Mouse (Mus musculus): ENCODE measurements around the gene Lif. TPM values are rescaled to one million over a fixed set of nuclear protein-coding genes. Genes with fewer than 3 reads are reported as not detected.
A peak's percentile ranks its signal among the peaks of the same experiment; 100 is the strongest.

Gene Lif
- total RNA-seq, 2 experiments from 2014 or later, result 0.47 to 0.77 TPM

DNA sequence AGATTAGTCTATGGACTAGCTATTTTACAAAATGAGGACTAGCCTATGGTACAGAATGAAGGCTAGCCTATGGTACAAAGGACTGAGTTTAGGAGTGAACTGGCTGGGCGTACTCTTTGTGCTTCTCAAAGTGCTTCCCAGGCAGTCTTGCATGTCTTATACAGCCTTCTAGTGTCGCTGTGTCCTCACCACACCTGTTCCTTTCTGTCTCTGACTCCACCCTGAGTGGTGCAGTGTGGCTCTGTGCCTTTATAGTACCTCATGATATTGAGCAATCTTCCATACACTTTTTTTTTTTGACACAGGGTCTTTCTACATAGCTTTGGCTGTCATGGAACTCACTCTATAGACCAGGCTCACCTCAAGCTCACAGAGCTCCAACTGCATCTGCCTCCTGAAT, 25.9 kb upstream of the Lif start:
- DNase-seq, result no peak

DNA sequence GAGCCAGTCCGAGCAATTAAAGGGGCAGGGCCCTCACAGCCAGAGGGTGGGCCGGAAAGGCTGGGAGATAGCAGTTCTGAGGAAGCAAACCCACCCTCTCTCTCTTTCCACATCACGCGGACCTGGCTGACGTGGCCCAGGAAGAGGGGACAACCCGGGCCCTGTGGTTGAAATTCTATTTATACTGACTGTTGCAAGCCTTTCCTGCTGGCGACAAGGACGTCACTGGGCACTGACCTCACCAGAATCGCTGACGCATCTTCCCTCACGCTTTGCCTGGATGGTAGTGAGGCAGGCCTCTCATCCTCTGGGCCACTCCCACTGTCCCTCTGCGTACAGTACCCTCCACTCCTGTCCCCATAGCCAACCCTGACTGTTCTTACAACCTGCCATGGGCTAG, 24.7 kb upstream of the Lif start:
- DNase-seq, result no peak

DNA sequence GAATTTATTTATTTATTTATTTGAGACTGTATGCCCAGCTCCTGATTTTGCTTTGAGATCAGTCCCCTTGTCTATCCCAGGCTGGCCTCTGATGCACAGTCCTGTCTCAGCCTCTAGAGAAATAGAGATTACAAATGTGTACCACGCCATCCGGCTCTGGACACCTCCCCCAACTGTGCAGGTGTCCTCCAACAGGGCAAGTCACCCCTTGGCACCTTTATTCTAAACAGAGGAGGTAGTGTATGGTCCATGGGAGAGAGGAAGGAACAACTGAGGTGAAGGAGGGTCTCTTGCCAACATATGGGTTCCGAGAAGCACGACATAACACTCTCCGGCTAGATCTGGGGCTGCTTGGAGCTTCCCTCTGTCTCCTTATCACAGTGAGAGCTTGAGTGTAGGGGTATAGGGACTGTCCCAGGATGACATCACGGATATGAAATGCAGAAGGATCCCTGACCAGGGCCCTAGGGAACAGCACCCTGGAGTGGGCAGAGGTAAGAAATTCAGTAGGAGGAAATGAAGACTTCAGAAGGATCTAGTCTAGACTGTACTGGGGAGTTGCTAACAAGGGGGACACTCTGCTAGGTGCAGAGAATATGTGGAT, 22.2 kb upstream of the Lif start:
- no peak for DNase-seq

DNA sequence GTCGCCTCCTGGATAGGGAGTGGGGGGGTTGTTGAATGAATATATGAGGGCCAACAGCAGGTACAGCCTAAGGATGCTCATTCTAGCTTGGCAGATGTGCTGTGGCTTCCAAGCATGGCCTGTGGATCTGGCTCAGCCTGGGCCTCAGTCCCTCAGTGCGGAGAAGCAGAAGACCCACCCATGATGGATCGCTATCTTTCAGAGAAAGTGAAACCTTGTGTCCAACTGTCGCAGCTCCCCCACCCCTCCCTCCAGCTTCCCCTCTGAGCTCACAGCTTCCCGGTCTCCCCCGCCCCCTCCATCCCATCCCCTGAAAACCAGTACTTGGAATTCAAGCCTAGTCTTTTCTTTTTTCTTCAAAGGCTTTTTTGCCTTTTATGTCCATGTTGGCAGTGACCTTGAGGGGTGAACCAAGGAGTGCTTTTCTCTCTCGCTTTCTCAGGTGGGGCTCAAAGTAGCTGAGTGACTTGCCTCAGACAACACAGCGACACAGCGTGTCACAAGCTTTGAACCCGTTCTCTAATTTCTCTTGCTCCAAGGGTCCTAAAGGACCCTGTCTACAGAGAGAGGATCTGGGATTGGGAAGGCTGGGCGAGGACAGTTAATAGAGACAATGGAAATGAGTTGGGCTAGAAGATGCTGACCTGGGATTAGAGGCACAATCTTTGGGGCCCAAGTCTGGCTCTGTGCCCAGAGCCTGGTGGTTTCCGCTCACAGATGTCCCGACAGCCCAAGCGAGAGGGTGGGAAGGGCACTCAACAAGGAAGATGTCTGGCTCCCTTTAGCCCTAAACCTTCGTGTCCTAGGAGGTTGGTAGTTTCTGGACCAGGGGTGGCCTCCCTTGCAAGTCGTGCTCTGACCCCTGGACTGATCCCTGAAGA, 21.5 kb upstream of the Lif start, which contains the start of gene Osm:
Osm (plus strand) TSS at position 756 of the 881 bp plus-strand sequence.
- no peak for DNase-seq

DNA sequence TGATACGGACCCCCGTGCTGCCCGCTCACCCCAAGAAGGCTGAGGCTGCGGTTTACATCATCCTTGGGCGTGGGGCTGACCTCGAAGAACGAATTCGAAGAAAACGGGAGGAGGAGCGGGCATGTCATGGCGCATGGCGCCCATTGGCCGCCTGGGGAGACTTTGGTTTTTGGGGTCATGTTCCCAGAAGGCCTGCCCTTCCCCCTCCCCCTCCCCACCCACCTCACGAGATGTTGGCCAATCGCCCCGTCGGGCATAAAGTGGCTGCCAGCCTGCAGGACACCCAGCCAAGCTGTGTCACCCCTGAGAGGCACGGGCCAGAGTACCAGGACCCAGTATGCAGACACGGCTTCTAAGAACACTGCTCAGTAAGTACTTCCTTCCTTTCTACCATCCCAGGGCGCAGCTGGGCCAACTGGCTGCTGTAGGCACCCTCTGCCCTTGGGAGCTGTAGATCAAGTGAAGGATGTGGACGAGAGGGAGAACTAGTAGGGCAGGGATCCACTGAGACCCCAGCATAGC, 20.8 kb upstream of the Lif start:
- DNase-seq, result no peak

DNA sequence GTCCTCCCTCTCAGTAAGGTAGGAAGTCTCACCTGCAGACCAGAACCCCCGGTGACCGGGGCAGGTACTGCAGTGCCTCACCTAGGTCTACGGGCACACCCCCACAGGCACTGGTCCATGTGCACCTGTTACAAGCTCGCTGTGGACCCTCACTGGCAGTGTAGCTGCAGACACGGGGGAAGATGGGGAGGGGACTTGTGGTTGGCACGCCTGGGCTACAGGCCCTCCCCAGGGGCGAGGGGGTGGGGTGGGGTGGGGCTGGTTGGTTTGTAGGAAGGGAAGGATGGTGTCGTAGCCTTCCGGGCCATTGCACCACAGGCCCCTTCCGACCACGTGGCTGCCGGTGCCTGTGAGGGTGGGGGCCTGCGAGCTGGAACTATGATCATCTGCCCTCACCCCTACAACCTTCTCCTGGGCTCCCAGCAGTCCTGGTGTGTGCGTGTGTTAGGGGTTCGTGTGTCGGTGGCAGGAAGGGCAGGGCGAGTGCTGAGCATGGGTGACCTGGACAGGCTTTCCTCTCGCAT, 19.9 kb upstream of the Lif start:
- DNase-seq, result no peak

DNA sequence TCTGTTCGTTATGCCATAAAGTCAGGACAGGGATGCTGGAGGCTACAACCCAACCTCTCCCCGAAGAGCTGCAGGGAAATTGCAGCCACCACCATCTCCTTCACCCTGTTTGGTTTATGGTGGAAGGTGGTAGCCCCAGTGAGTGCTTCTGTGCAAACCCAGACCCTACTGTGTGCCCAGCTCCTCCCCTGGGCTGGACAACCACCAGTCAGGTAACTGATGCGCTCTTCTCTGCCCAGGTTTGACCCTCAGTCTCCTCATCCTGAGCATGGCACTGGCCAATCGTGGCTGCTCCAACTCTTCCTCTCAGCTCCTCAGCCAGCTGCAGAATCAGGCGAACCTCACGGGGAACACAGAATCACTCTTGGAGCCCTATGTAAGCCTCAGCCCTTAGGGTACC, 19.2 kb upstream of the Lif start:
- DNase-seq, result no peak

DNA sequence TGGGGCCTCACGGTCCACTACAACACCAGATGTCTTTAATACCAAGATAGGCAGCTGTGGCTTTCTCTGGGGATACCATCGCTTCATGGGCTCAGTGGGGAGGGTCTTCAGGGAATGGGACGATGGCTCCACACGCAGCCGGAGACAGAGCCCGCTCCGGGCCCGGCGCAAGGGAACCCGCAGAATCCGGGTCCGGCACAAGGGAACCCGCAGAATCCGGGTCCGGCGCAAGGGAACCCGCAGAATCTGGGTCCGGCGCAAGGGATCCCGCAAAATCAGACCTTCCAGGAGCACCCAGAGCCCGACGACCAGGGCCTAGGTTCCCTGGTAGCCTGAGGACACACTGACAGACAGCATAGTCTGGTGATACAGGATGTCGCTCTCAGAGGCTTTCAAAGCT, 17.7 kb upstream of the Lif start:
- no peak for DNase-seq

DNA sequence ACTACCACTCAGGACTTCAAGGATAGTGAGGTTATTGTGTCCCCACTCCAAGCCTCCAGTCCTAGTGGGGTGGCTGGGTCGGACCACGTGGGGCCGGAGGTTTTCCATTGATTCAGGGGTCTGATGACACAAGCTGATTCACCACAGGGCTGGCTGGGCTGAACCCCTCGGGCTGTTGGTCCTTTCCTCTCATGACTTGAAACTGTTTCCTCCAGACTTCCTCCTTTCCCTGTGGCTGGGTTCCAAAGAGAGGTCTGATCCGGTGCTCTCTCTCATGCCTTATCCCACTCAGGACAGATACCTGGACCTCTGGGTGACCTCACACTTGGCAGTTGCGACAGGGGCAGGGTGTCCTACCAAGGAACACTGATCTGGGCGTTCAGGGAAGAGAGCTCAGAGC, 17.2 kb upstream of the Lif start:
- no peak for DNase-seq

DNA sequence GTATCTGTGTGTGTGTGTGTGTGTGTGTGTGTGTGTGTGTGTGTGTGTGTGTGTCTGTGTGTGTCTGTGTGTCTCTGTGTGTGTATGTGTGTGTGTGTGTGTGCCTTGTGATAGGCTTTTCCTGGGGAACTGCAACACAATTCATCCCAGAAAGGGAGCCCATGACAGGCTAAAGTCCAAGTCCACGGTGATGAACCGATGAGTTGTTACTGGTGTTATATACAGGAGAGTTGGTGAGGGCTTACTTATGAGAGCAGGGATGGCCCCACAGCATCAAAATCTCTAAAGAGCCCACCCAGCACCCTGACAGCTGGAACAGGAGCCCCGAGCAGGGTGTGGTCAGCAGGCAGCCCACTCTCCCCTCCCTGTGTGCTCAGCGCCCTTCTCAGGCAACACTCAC, 16.2 kb upstream of the Lif start:
- no peak for DNase-seq

DNA sequence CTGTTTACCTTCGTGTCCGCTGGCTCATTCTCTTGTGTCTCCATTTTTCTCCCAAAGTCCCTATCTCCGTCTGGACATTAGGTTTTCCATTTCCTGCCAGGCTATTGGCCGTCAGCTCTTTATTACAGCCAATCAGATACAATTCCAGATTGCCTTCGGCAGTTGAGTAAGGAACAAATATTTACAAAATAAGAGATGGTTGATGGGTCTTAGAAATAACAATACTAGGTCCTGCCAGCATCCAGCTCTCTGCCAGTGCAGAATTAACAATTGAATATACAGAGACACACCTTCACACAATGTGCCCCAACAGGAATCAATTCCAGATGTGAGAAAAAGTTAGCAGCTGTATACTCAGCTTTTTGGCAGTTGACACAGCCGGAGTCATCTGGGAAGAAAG, 11.2 kb upstream of the Lif start:
- DNase-seq, result no peak

DNA sequence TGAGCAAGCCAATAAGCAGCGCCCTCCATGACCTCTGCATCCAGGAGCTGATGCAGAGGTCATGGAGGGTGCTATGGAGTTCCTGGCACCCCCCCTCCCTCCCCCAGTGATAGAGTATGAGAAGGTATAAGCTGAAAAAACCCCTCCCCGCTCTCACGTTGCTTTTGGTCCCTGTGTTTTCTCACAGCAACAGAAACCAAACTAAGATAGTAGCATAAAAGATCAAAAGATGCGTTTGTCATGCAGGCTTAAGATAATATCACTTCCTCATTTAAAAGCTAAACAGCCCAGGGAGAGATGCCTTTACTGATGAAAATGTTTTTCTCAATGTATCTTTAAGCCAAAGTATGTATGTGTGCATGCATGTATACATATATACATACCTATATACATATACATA, 10.7 kb upstream of the Lif start:
- DNase-seq, result no peak

DNA sequence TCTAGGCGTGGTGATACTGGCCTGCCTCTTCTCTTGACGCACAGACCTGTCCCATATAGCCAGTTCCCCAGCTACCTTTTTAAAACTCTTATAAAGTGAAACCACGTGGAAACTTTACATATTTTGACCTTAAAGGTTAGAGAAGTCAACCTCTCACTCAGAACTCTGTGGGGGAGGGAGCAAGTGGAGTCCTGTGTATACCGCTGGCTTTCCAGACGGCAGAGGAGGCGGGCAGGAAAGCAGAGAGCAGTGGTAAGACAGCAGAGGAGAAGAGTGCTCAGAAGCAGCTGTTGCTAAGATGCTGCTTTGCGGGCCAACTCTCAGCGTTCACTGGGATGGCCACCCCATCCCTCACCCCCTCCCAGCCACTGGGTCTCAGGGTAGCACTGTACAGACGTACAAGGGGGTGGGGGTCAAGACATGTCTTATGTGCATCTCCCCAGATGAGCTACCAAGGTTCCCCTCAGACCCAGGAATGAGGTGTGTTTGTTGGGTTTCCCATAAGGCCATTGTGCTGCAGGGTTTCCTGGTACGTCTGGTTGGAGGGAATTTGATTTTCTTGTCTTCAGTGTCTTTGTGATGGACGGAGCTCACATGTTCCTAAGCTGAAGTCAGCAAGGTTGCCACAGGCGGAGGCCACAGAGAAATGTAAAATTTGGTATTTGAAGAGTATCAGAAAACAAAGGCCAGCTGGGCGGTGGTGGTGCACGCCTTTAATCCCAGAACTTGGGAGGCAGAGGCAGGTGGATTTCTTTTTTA, 10.0 kb upstream of the Lif start:
- no peak for DNase-seq

DNA sequence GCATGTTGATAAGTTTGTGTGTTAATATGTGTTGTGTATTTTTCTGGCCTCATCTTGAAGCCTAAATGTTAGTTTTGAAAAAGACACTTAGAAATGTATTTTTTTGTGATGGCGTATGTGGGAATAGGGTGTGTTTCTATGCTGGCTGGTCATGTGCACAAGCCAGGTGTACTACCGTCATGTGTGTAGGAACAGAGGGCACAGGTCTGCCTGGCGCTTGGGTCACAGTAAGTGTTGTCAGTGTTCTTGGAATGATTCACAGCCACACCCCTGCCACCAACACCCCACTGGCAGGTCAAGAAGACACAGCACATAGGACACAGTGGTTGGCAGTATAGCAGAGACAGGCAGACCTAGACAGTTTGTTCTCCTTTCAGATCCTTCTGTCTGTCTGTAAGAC, 8.2 kb upstream of the Lif start:
- no peak for DNase-seq

DNA sequence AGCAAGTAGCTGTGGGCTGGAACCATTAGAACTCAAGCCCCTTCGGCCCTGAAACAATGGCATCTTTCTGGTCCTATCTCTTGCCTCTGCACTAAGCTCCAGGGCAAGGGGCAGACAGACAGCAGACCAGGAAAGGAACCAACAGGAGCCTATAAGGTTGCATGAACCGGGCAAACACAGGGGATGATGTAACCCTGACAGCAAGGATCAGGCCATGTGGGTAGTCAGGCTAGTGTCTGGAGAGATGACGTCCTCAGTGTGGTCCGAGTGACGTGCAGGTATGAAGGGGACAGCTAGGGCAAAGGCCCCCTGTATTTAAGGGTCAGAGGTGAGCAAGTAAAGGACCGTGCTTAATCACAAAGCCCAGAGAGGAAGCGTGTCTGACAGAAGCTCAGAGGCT, 7.1 kb upstream of the Lif start:
- no peak for DNase-seq

DNA sequence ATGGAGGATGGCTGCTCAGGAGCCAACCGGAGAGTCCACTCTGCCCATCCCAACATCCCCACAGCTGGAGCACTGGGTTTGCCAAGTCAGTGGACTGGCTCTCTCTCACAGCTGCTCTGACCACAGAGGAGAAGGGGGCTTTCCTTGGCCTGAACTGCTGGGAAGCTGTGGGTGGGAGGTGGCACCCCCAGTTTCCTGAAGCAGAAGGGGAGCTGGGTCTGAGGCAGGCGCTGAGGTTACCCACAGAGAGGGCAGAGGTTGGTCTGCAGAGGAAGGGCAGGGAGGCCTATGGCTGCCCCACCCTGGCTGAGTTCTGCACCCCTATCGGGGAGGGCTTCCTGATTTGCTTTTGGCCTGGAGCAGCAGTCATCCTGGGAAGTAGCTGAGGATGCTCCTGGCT, 6.0 kb upstream of the Lif start:
- peak; percentile 4 for DNase-seq

DNA sequence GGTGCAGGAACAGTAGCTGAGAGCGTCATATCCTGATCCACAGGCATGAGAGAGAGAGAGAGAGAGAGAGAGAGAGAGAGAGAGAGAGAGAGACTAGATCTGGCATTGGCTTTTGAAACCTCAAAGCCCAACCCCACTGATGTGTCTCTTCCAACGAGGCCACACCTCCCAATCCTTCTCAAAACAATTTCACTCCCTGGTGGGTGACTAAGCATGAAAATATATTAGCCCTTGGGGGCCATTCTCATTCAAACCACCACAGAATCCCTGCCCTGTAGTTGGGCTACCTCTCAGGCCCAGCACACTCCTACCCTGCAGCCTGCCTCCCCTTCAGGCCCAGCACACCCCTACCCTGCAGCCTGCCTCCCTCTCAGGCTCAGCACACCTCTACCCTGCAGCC, 4.5 kb upstream of the Lif start:
- DNase-seq, result no peak

DNA sequence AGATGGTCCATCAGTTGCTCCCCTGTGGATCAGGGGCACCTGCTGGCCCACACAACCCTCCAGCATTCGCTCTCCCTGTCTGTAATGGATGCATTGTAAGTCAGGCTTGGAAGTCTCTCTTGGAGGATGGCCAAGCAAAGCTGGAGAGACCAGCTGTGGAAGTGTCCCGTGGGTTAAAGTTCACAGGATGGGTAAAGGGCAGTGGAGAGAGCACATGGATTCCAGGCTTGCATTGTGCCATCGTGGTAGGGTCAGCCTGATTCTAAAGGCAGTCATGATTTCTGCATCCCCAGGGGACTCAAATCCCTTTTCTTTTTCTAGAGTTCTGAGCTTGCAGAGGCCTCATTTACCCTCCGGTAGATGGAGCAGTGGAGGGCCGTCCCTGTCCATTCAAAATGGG, 399 bp downstream of the Lif start:
- DNase-seq, result no peak

DNA sequence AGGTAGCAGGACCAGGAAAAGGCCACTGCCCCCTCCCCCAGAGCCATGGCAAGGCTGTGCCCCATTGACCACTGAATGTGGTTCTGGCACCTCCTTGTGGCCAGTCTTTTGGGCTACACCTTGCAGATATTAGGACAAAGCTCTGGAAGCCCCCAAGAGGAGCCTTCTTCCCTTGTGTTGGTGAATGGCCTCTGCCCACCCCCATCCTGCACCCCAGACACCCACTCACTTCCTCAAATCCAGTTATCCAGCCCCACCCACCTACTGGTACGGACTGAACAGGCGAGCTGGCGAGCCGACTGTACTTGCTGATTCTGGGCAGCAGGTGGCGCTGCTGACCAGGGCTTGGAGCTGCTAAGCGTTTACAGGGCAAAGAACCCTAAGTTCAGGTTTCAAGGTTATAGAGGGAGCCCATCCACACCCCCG, 1.3 kb downstream of the Lif start:
- DNase-seq, result peak; percentile 87

DNA sequence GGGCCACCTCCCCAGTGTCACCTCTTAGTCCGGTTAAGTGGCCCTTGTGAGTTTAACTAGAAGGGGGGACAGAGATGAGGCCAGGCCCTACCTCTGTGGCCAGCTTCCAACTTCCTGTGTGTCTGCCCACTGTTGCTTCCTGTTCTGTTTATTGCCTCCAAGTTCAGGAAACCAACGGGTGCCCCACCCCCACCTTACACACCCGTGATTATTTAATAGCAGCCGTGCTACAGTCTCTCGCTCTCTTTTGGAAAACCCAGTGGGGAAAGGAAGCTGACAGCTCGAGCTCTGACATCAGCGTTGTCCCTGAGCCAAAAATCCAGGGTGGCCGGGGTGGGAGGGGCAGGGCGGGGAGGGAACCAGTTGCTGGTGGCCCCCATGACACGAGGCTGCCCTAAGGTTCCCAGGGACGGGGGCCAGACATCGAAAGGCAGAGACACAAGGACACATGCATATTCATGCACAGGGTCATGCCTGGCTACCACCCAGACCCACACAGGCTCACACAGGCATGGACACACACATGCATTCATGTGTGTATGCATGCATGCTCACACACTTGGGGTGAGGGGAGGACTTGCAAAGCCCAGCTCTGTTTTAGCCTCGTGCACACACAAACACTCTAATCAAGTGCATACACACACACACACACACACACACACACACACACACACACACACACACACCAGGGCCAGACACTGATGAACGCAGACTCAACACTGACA, 3.3 kb downstream of the Lif start:
- peak; percentile 62 for DNase-seq

DNA sequence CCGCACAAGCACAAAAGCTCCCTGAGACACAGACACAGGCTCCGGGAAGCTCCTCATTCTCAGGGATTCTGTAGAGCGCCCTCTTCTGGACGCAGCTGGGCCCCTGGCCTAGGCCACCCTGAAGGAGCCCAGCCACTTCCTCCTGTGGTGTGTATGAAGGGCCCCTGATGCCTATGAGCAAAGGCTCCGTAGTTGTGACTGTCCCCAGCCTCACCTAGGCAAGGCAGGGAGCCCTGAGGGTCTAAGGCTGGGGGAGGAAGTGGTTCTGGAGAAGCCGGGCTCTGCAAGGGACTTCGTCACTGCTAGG, 3.8 kb downstream of the Lif start:
- peak; percentile 78 for DNase-seq

DNA sequence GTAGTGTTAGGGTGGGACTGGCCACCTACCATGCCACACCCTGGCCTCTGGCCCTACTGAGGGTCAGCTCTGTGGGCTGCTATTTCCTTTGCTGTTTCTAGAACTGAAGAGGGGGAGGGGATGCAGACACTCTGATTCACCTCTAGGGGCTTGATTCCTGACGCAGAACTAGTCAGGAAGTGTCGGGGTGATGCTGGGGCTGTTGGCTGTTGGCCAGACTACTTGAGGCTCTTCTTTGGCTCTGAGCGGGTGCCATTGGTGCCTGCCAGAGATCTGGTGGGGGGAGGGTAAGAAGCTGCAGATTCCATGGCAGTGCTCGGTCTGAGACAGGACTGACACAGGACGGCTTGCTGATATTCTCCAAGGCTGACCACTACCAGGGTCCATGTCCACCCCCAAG, 4.6 kb downstream of the Lif start:
- peak; percentile 30 for DNase-seq

Data from gastrocnemius, postnatal 10 days (tissue).